Mouse (Mus musculus) brain, embryonic 14.5 days (tissue): Measurements from ENCODE around the gene Gon7.

Experiments
- CTCF ChIP-seq: fragments of 200-500 bp; IDR thresholded peaks from 2 replicates; pipeline ENCODE4 v1.5.1; 2012; ENCODE audit warnings: inconsistent platforms, mild to moderate bottlenecking, moderate library complexity, borderline replicate concordance; ENCODE audit not compliant: insufficient read depth, insufficient read length; ENCODE audit errors: extremely low read depth
- POLR2A ChIP-seq: fragments of 200-500 bp; IDR thresholded peaks from 2 replicates; pipeline ENCODE4 v1.6.1; 2012; ENCODE audit warnings: mild to moderate bottlenecking, inconsistent platforms, borderline replicate concordance; ENCODE audit not compliant: poor library complexity, insufficient read depth, insufficient read length, severe bottlenecking; ENCODE audit errors: extremely low read depth

DNA sequence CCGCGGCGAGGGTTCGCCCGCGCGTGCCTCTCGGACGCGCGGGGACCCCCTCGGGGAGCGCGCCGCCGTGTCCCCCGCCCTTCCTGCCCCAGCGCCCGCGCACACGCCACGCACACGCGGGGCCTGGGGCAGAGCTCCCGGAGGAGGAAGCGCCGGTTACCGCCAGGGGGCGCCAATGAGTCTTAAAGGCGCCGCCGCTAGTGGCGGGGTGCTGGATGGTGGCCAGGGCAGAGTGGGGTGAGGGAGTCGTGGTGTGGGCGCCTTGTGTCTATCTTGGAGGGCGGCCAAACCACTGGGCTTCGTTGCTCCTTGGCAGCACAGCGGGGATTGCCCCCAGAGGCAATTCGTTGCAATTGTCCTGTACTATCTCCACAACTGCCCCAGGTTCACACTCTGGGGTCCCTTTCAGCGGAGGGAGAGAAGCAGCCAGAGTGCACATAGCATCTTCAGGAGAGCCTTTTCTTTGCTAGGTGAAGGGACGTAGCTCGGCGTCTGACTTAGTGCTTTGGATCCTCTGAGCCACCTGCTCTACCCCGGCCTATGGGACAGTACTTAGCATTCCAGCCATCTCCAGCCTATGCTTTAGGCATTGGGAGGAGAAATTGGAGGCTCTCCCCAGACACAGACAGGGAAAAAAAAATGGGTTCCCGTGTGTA is 52.3 kb downstream of the Gon7 start:
- peak; percentile 88 for TF ChIP-seq CTCF
- no peak for TF ChIP-seq POLR2A
